Mouse (Mus musculus) WW6 (cell line): ENCODE results near the gene Tubb2b.

Experiments used
- DNase-seq: peaks from one replicate; pipeline ENCODE4 v3.0.0-alpha.2; 2013; ENCODE audit warnings: low read depth, low spot score

Tubb2b gene

GRCm38 (mm10) chr13:34130226-34130731 lies at the start of gene Tubb2b:
Gene Tubb2b (minus strand): TSS chr13:34130466.
- peak; percentile 88 for DNase-seq

DNA sequence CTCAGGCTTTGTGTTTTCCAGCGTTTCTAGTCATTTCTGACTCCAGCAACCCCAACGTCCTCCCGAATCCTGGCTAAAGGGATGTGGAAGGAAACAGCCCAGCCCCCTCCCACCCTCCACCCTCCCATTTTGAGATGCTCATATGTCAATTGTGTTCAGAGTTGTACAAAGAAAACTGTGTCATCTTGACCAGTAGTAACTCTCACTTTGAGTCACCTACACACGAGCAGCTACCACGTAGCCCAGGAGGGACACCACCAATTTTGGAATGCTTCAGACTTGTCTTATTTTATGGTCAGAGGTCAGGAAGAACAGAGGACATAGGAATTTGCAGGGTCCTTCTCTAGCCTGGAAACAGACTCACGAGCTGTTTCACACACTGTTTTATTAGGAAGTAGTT lies 43.8 kb upstream of the Tubb2b start:
- no peak for DNase-seq

DNA sequence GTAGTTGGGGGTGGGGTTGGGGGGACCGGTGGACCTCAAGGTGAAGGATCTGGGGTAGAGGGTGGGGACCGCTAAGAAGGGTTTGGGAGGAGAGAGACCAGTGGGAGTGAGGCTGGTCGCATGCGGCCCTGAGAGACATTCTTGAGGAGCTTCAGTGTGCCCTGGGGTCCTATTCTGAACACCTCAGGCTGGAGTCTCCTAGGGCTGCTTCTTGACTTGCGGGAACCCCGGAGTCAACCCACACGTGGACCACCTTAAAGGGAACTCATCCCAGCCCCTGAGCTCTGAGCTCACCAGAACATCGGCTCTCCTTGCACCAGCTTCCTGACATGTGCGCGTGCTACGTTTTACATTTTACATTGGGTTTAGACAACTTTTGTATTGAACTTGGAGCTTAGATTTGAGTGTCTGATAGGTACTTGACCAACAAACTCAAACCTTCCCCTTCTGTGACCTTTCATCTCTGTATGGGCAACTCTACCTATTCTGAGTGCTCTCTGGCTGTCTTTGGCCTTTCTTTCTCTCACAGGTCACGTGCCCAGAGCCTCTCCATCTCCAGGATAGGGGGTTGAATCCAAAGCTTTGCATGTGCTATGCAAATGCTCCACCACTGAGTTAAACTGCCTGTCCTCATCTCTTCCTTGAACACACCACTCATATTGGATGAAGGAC lies 33.2 kb upstream of the Tubb2b start:
- DNase-seq, result no peak

DNA sequence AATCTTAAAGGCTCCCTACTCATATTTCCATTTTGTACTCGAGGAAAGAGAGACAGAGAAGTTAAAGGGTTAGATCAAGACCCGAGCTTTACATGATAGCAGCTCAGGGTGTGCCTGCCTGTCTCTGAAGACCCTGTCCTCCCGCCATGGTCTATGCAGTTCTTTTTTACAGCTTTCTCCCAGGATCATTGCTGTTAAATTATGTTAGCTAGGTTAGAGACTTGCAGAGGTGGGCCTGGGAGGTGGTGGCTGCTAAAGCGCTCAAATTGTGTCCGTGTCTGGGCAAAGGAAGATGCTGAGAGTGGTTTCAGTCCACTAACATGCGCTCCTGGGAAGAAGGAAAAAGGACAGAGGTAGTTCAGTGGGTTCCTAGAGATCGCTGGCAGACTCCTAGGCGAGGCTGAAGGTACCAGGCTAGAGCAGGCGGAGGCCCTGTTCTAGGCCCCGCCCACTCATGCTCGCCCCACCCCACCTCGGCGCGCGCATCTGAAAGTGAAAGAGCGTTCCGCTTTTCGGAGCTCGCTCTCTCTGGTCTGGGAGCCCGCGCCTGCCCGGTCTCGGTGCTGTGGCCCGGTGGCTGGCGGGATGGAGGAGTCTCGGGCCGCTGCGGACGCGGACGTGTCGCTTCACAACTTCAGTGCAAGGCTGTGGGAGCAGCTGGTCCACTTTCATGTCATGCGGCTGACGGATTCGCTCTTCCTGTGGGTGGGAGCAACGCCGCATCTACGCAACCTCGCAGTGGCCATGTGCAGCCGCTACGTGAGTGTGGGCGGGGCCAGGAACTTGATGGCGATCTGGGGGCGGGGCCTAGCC lies 32.4 kb upstream of the Tubb2b start, which contains the start of gene Psmg4:
Gene Psmg4, plus strand, starts transcription at position 474 of the 813 bp plus-strand sequence.
- DNase-seq, result peak; percentile 73

- DNase-seq, result no peak
Observed at GRCm38 (mm10) chr13:34159926-34160325, 29.7 kb upstream of the Tubb2b start.

DNA sequence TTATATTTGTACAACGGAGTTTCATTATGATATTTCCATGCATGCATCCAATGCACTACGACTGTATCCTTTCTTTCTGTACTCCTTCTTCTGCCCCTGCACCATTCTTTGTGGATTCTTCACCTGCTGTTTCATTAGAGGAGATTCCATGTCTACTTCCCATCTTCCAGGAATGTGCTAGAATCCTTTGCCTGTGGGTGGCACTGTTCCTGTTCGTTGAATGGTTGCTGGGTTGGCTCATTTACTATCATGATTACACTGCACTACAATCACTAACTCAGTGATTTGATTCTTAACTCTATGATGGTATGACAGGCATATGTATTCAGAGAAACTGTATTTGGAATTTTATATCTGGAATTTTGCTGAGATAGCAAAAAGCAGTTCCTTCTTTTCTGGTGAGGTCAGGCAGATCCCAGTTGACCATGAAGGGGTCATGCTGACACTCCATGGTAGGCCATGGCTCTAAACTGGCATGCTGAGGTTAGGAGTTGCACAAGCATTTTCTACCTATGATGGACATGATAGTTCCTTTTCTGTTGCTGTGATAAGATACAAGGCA lies 27.4 kb upstream of the Tubb2b start:
- DNase-seq, result no peak

- no peak for DNase-seq
Observed at GRCm38 (mm10) chr13:34156840-34157185, 26.5 kb upstream of the Tubb2b start.

- no peak for DNase-seq
Observed at GRCm38 (mm10) chr13:34156133-34156839, 26.0 kb upstream of the Tubb2b start.

DNA sequence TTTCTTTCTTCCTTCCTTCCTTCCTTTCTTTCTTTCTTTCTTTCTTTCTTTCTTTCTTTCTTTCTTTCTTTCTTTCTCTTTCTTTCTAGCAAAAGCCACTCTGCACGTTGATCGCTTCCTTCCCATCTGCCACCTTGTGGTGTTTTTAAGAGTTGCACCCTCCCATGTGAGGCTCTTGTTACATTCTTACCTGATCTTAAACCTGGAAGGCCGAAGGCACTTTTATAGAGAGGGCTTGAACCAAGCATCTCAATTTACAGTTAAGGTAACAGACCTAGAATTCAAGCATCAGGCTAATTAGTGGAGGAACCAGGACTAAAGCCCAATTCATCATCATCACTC lies 24.6 kb upstream of the Tubb2b start:
- DNase-seq, result no peak

DNA sequence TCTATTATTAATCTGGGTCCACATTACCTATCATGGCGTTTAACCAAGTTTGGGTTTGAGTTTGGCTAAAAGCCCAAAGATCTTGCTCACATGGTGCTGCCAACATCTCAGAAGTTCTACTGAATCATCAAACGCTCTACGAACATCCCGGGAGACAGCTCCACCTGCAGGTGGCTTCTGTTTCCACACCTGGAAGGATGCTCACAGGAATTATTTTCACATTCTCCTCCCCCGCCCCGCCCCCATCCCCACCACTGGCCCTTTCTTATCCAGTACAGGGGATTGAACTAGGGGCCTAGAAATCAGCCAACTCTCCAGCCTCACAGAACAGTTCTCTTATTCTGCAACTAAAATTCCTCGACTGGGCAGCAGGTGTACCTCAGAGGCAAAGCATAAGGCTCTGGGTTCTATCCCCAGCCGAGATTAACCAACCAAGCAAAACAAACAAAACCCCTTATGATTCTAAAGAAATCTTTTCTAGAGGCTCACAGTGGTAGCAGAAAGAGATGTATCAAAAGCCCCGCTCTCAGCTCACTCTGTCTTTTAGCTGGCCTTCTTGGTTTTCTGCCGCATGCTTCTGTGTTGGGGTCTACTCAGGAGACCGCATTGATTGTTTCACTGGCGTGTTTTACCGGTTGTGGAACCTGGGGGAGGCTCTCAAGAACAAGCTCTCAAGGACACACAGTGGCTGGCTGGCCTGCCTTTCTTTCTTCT lies 24.1 kb upstream of the Tubb2b start:
- no peak for DNase-seq

DNA sequence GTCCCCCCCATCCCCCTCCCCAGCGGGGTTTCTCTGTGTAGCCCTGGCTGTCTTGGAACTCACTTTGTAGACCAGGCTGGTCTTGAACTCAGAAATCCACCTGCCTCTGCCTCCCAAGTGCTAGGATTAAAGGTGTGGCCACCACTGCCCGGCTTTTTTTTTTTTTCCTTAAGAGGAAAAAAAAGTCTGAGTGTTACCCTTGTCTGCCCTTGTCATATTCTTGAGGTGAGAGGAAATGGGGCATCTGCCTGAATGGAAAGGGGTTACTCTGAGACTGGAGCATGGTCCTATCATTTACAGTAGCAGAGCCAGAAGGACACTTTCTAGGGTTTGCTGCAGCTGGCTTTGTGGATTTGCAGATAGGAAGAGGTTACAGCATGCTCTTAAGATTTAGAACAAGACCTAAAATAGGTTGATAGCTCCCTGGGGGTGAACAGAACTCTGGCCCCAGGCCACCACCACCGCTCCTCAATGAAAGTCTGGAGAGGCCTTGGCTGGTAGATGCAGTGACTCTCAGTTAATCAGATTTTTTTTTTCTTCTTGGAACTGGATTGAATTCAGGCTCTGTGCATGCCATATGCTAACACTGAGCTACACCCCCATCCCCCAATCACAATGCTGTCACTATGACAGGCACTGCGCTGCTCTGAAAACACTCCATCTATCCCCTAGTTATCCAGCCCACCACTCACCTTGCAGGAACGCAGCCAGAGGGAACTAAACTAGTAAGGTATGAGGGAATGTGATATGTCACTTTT lies 23.2 kb upstream of the Tubb2b start:
- no peak for DNase-seq

DNA sequence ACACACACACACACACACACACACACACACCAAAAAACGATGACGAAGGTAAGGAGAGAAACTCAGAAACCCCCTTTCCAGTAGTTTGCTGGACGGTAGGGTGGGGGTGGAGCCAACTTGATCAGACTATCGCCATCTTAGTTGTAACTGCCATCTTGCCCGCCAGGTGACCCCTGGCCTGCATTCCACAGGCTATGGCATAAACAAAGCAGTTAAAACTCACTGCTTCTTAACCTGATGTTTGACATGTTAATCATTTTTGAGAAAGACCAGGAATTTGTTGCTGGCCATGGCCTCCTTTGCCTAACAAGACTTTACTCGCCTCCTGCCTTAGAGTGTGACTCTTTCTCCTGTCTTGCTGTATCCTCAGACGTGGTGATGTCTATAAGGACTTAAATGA lies 22.4 kb upstream of the Tubb2b start:
- DNase-seq, result no peak

- no peak for DNase-seq
Observed at GRCm38 (mm10) chr13:34151425-34151824, 21.2 kb upstream of the Tubb2b start.

GRCm38 (mm10) chr13:34150271-34151027 lies 20.2 kb upstream of the Tubb2b start:
- no peak for DNase-seq

DNA sequence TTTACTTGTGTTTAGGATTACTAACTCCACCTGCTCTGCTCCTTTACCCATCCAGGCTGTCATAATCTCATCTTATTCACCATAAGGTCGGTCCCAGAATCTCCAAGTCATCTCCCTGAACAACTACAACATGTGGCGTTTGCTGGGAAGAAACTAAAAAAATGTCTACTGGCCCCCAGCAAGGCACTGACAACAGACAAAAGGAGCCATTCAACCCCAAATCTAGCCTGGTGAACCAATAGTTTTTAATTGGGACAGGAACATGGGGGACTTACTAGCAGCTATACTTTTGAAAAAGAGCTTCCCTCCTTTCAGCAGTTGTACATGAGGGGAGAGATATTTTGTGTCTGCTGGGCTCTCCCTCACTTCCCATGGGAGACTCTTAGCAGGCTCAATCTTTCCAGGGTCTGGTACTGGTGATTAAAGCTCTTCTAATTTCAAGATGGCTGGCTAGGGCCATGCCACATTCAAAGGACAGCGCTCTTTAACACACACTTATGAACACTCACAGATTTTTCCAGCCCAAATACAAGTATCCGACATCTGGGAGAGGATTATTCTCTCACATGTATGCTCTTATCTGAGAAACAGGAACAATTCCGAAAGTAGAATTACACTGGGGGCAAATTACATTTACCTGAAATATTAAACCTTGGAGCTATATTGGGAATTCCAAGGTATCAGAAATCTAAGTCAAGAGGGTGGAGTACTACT lies 19.4 kb upstream of the Tubb2b start:
- no peak for DNase-seq

- no peak for DNase-seq
Observed at GRCm38 (mm10) chr13:34148767-34149392, 18.6 kb upstream of the Tubb2b start.

DNA sequence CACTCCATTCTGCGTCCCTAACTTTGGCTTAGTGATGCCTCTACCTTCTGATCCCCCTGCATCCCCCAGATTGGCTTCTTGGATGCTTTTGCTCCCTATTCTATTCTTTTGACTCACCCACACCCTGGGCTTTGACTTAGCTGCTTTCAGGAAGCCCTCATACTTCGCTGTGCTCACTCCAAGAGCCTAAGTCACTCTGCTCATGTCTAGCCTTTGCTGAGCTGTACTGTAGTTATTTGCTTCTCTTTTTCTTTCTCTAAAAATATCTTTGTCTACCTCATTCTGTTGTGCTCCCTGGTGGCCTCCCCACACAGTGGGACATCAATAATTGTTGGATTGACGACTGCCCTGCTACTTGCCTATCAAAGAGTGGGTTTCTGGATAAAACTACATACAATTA lies 17.9 kb upstream of the Tubb2b start:
- no peak for DNase-seq

DNA sequence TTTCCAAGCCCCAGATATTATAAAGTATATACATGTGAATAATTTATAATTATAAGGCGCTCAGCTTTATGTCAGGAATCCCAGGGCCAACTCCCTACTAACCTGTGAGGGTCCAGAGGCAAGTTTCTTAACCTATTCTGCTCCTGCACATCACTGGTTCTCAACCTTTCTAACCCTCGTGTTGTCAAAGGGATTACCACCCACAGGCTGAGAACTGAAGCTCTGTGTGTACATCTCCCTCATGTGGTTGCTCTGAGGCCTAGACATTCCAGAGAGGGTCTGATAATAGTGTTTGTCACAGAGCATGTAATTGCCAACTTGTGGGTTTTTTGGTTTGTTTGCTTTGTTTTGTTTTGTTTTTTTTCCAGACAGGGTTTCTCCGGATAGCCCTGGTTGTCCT lies 16.6 kb upstream of the Tubb2b start:
- no peak for DNase-seq

GRCm38 (mm10) chr13:34143389-34143788 lies 13.1 kb upstream of the Tubb2b start:
- DNase-seq, result no peak
